Mouse (Mus musculus): ENCODE data around the gene 2310034G01Rik. TPM values are rescaled to one million over a fixed set of nuclear protein-coding genes. Genes with fewer than 3 reads are reported as not detected.

2310034G01Rik gene
- polyA plus RNA-seq, 1 experiment: 0.43 TPM

GRCm38 (mm10) chr19:46375891-46376290 is 25.8 kb upstream of the 2310034G01Rik start:
- H3K4me3 ChIP-seq (ENCODE audit: control insufficient read depth, insufficient read depth, low read length): no peak overlapping the region
- 88% methylated on average over 4 of the region's 4 CpGs for WGBS
- no peak for DNase-seq
- H3K36me3 ChIP-seq (ENCODE audit: control insufficient read depth, insufficient read depth, low read length): peaks cover 42% of the 10 kb centered on the region
- H3K4me1 ChIP-seq (replicated peaks; ENCODE audit: control insufficient read depth, insufficient read depth, low read length): no peaks in the 10 kb centered on the region
- H3K27ac ChIP-seq (ENCODE audit: control insufficient read depth, insufficient read depth, low read length): no peak overlapping the region
- H3K27me3 ChIP-seq (ENCODE audit: control insufficient read depth, insufficient read depth, low read length): no peaks in the 10 kb centered on the region
- TF ChIP-seq CTCF (IDR thresholded peaks at IDR 0.05; ENCODE audit: borderline replicate concordance, control insufficient read depth, extremely low read depth, insufficient read depth, low read length, poor library complexity) (no peak), POLR2A (IDR thresholded peaks at IDR 0.05; ENCODE audit: control insufficient read depth, extremely low read depth, insufficient read depth, low read length, poor library complexity) (no peak)

- H3K4me3 ChIP-seq (ENCODE audit: control insufficient read depth, insufficient read depth, low read length): no peak overlapping the region
- no peaks in the 10 kb centered on the region for H3K27me3 ChIP-seq (ENCODE audit: control insufficient read depth, insufficient read depth, low read length)
- no peak overlapping the region for H3K27ac ChIP-seq (ENCODE audit: control insufficient read depth, insufficient read depth, low read length)
- H3K36me3 ChIP-seq (ENCODE audit: control insufficient read depth, insufficient read depth, low read length): peaks cover 38% of the 10 kb centered on the region
- no peak for DNase-seq
- no peak for TF ChIP-seq POLR2A (IDR thresholded peaks at IDR 0.05; ENCODE audit: control insufficient read depth, extremely low read depth, insufficient read depth, low read length, poor library complexity)
- no peak for TF ChIP-seq CTCF (IDR thresholded peaks at IDR 0.05; ENCODE audit: borderline replicate concordance, control insufficient read depth, extremely low read depth, insufficient read depth, low read length, poor library complexity)
- no peaks in the 10 kb centered on the region for H3K4me1 ChIP-seq (replicated peaks; ENCODE audit: control insufficient read depth, insufficient read depth, low read length)
- 95% methylated on average over 5 of the region's 5 CpGs for WGBS
These were observed 25.4 kb upstream of the 2310034G01Rik start for GRCm38 (mm10) chr19:46375489-46375888.

DNA sequence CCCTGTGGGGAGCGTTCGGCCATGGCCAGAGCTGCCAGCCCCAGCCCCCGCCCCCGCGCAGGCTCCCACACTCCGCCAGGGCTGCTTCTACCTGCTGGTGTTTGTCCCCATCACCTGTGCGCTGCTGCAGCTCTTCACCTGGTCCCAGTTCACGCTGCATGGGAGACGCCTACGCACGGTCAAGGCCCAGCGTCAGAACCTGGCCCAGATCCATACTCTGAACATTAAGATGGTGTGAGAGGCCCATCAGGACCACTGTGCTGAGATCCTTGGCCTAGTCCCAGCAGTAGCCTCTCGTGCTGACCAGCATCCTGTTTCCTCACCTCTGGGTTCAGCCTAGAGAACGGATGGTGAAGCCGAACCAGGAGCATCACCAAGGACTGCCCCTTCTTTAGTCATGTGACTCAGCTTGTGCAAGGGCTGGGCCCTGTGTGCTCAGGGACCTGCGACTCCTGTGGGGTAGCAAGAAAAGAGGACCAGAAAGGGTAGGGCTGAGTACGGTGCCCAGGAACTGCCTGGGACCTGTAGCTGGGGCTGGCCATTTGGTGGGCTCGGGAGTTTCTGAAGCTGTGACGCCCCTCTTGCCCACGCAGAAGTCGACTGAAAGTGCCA is 24.5 kb upstream of the 2310034G01Rik start:
- Histone ChIP-seq H3K36me3 (ENCODE audit: control insufficient read depth, insufficient read depth, low read length) (peaks cover 29% of the 10 kb centered on the region), H3K4me1 (replicated peaks; ENCODE audit: control insufficient read depth, insufficient read depth, low read length) (no peaks in the 10 kb centered on the region), H3K27me3 (ENCODE audit: control insufficient read depth, insufficient read depth, low read length) (no peaks in the 10 kb centered on the region), H3K4me3 (ENCODE audit: control insufficient read depth, insufficient read depth, low read length) (no peak overlapping the region), H3K27ac (ENCODE audit: control insufficient read depth, insufficient read depth, low read length) (no peak overlapping the region)
- WGBS: 93% methylated on average over 21 of the region's 21 CpGs
- TF ChIP-seq CTCF (IDR thresholded peaks at IDR 0.05; ENCODE audit: borderline replicate concordance, control insufficient read depth, extremely low read depth, insufficient read depth, low read length, poor library complexity) (no peak), POLR2A (IDR thresholded peaks at IDR 0.05; ENCODE audit: control insufficient read depth, extremely low read depth, insufficient read depth, low read length, poor library complexity) (no peak)
- DNase-seq: no peak

GRCm38 (mm10) chr19:46369204-46369603 is 19.1 kb upstream of the 2310034G01Rik start:
- Histone ChIP-seq H3K4me1 (replicated peaks; ENCODE audit: control insufficient read depth, insufficient read depth, low read length) (no peaks in the 10 kb centered on the region), H3K27me3 (ENCODE audit: control insufficient read depth, insufficient read depth, low read length) (no peaks in the 10 kb centered on the region), H3K4me3 (ENCODE audit: control insufficient read depth, insufficient read depth, low read length) (no peak overlapping the region), H3K36me3 (ENCODE audit: control insufficient read depth, insufficient read depth, low read length) (no peaks in the 10 kb centered on the region), H3K27ac (ENCODE audit: control insufficient read depth, insufficient read depth, low read length) (no peak overlapping the region)
- TF ChIP-seq CTCF (IDR thresholded peaks at IDR 0.05; ENCODE audit: borderline replicate concordance, control insufficient read depth, extremely low read depth, insufficient read depth, low read length, poor library complexity) (peak; percentile 67; the same call in 1 of the 2 replicates), POLR2A (IDR thresholded peaks at IDR 0.05; ENCODE audit: control insufficient read depth, extremely low read depth, insufficient read depth, low read length, poor library complexity) (no peak)
- 60% methylated on average over 4 of the region's 4 CpGs for WGBS
- DNase-seq: peak; percentile 32

- no peaks in the 10 kb centered on the region; the same call in 1 of the 2 replicates for H3K4me1 ChIP-seq (replicated peaks; ENCODE audit: control insufficient read depth, insufficient read depth, low read length)
- TF ChIP-seq CTCF (IDR thresholded peaks at IDR 0.05; ENCODE audit: borderline replicate concordance, control insufficient read depth, extremely low read depth, insufficient read depth, low read length, poor library complexity): no peak
- TF ChIP-seq POLR2A (IDR thresholded peaks at IDR 0.05; ENCODE audit: control insufficient read depth, extremely low read depth, insufficient read depth, low read length, poor library complexity): no peak
- H3K4me3 ChIP-seq (ENCODE audit: control insufficient read depth, insufficient read depth, low read length): no peak overlapping the region
- DNase-seq: no peak
- H3K27me3 ChIP-seq (ENCODE audit: control insufficient read depth, insufficient read depth, low read length): no peaks in the 10 kb centered on the region
- no peak overlapping the region for H3K27ac ChIP-seq (ENCODE audit: control insufficient read depth, insufficient read depth, low read length)
- WGBS: 84% methylated on average over 23 of the region's 23 CpGs
- no peaks in the 10 kb centered on the region for H3K36me3 ChIP-seq (ENCODE audit: control insufficient read depth, insufficient read depth, low read length)
These were observed 17.9 kb upstream of the 2310034G01Rik start for GRCm38 (mm10) chr19:46367798-46368590.

GRCm38 (mm10) chr19:46363294-46364009 is 13.3 kb upstream of the 2310034G01Rik start:
- Histone ChIP-seq H3K36me3 (ENCODE audit: control insufficient read depth, insufficient read depth, low read length) (no peaks in the 10 kb centered on the region), H3K27me3 (ENCODE audit: control insufficient read depth, insufficient read depth, low read length) (no peaks in the 10 kb centered on the region)
- DNase-seq: no peak

More at GRCm38 (mm10) chr19:46363294-46364009, 13.3 kb upstream of the 2310034G01Rik start:
- no peak for TF ChIP-seq POLR2A (IDR thresholded peaks at IDR 0.05; ENCODE audit: control insufficient read depth, extremely low read depth, insufficient read depth, low read length, poor library complexity)
- no peak for TF ChIP-seq CTCF (IDR thresholded peaks at IDR 0.05; ENCODE audit: borderline replicate concordance, control insufficient read depth, extremely low read depth, insufficient read depth, low read length, poor library complexity)
- Histone ChIP-seq H3K27ac (ENCODE audit: control insufficient read depth, insufficient read depth, low read length) (no peak overlapping the region; the same call in 1 of the 2 replicates), H3K4me3 (ENCODE audit: control insufficient read depth, insufficient read depth, low read length) (no peak overlapping the region), H3K4me1 (replicated peaks; ENCODE audit: control insufficient read depth, insufficient read depth, low read length) (peaks cover 2% of the 10 kb centered on the region; the same call in 1 of the 2 replicates)
- 74% methylated on average over 11 of the region's 11 CpGs for WGBS
